Mouse (Mus musculus) testis, adult 2 months (tissue): ENCODE results near the gene Oscp1.

Experiments used
- CTCF ChIP-seq: fragments of 200-500 bp; IDR thresholded peaks from 2 replicates; pipeline ENCODE4 v1.5.1; 2012; ENCODE audit warnings: low read depth, mild to moderate bottlenecking, inconsistent platforms, low read length, moderate library complexity; ENCODE audit not compliant: control insufficient read depth, insufficient read depth, insufficient replicate concordance
- POLR2A ChIP-seq: fragments of 200-500 bp; IDR thresholded peaks from 2 replicates; pipeline ENCODE4 v1.6.1; 2012; ENCODE audit warnings: low read depth, mild to moderate bottlenecking, inconsistent platforms, low read length, moderate library complexity; ENCODE audit not compliant: control insufficient read depth

DNA sequence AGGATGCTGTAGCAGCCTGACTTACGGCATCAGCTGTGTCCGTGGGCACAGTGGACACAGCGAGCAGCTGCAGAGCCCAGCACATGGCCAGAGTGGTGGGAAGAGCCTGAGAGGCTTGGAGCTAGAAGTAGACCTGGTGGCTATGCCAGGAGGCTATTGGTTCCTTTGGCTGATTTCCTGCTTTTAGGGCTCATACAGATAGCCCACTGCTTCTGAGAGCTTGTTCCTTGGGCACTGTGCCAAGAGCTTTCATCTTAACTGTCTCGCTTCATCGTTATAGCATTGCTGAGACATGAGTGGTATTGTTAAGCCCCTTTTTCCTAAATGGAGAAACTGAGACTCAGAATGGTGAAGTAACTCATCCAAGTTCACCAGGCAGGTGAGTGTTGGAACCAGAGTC lies 32.6 kb upstream of the Oscp1 start:
- TF ChIP-seq CTCF (no peak), POLR2A (no peak)
